Mouse (Mus musculus) mature B cell (primary cell): ENCODE measurements around the gene Celf2.
"Not testable (repeated sequence)": the region's sequence is repeated elsewhere in the genome, so short reads cannot be mapped to it uniquely, and the experiment has no call there.

ENCODE experiments used
- in situ Hi-C: fragments of 300-500 bp; cut with MboI; formaldehyde crosslinking; loops from 2 replicates; pipeline ENCODE4 v1.14.3; 2019

Gene Celf2

DNA sequence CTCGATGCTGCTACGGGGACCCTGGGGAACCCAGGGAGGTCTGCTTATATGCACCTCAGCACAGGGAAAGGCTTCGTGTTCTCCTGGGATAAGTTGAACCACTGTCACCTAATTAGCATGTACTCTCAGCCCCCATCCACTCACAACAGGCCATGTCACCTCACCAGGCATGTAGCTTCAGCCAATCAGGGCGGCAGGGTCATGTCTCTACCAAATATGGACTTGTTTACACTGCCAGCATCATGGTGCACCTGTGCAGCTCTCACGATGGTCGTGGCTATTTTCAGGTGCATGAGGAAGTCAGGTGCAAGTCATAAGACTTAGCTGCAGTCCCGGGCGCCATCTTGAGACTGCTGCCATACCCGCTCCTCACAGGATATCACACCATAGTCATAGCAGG lies at the start of gene Celf2:
TSS of gene Celf2 (minus strand) at position 101 of the 400 bp plus-strand sequence.
- in situ Hi-C loops, result not testable (repeated sequence)

DNA sequence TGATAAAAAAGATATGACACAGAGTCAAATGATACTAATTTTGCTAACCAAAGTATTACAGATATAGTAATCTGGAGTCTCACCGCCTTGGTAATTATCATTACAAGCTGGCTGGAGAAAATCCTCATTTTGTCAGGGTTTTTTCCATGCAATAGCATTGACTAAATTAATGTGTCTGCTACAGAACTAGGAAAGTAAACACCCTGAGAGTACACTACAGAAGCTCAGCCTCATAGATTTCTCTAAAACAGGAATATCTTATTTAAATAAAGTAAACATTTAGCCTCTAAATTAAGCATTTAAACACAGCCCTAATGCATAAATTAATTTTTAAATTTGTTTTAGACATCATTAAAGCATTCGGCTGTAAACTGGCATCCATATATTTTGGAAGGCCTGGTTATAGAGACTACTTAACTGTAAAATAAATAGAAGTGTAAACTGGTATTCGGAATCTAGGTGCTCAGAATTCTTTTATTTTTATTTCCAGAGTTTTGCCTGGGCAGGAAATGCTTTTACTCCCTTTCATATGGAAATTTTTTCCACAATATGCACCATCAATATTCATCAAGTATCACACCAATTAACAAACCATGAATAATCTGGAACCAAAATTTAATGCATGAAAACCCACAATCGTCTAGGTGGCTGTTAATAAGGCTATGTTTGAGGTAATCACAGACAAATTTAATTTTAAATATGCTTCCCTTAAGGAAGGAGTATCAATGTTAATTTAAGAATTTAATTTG lies 46.0 kb upstream of the Celf2 start:
- in situ Hi-C loops, result no loop called here

DNA sequence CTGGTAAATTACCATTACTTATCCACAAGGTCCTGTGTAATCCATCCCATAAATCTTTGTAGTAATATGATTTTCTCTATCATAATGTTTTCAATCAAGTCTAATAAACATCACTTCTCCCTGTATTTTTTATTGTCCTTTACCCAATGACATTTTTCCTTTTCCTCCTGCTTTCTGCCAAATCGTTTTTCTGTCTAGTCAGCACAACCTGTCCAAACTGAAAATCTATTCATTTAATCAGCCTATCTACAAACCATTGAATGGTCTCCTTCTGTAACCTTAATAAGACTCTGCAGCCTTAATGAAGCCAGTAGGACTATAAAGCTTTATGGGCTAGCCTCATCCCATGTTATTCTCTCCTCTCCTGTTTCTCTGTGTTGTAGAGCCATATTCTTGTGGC lies 45.2 kb upstream of the Celf2 start:
- in situ Hi-C loops, result no loop called here

DNA sequence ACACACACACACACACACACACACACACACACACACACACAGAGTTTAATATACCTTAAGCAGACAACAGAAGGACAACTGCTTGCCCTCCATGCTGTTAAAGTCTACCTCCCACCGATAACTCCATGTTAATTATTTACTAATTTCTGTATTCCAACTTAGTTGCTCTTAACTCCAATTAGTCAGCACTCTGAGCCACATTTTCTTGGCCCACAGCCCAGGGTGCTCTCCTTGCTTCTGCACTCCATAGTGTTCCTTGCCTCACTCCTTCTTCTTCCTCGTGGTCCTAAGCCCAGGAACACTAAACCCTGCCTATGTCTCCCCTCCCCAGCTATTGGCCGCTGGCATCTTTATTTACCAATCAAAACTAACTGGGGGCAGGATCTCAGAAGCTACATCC lies 43.5 kb upstream of the Celf2 start:
- in situ Hi-C loops, result no loop called here

DNA sequence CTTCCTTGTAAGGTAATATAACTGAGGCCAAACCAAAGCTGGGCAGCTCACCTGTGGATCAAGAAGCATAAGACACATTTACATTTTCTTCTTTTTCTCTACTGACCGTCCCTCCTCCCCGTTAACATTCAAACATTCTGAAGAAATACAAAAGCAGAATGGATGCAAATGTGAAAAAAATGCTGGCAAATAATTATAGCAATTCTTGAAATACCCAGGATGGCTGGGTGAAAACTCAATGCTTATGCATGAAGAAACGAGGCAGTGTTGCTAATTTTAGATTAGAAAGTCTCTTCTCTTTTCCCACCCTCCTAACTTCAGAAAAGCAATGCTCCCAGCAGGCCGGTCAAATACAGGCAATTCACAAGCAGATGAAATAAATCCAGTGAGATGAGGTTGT lies 39.5 kb upstream of the Celf2 start:
- in situ Hi-C loops, result no loop called here

DNA sequence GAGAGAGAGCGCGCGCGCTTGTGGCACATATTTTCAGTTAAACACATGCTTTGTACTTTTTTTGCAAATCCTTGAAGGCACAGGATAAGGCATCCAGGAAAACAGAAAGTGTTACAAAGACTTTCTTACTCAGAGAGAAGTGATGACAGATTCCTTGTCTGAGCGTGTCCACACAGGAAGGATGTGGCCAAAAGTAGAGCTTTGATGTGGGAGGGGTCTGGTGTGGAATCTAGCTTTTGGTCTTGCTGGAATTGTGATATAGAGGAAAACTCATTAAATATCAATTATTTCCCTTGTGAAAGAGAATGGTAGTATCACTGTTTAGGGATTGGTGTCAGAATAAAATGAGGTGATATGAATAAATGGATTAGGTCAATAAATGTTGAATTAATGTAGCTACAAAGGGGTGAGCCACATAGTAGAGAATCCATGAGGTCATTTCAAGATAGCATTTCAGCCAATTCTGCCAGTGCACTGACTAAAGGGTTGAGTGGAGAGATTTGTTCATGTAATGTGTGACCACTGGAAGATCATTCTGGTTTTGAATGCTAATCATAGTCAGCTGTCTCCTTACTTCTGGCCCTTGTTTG lies 25.3 kb upstream of the Celf2 start:
- in situ Hi-C loops, result no loop called here

DNA sequence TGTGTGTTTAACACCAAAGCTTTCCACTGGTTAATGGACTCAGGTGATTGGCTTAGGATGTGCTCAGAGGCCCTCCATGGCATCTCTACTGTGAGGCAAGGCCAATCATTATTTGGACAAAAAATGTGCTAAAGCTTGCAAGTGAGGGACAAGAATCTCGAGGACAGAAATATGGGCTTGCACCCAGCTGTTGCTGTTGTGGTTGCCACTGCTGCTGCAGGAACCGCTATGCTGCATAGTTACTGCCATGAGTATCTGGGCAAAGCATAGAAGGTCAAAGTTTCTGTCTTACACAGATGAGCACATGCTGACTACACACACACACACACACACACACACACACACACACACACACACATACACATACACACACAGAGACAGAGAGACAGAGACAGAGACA lies 24.8 kb upstream of the Celf2 start:
- in situ Hi-C loops, result no loop called here

DNA sequence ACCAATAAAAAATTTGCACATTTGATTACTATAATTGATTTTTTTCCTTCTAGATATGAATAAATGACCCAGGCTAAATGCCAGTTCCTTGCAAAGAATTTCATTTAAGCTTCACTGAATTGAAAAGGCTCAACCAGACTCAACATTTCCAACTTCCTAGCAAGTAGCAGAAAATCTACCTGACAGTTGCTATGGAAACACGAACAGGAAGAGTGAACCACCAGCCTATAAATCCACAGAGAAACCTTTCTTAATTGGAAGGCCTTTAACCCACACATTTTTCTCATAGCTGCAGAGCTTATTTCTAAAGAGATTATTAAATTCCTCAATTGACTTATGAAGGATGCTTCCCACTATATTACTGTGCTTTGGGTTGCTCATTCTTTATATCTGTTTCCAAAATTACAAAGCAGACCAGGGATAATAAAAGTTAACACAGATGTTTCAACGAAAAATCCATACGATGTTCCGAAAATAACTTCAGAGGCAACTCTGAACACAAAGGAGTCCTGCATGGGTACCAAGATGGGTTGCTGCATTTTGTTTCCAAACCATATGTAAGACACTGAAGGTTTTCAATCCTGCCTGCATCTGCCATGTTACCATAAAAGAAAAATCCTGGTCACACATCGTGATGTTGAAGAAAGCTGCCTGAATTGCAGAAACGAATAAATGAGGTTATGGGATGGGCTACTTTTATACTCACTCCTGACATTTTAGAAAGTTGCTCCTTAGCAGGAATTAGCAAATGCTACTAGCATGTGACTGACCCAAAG lies 22.0 kb upstream of the Celf2 start:
- in situ Hi-C loops, result no loop called here

DNA sequence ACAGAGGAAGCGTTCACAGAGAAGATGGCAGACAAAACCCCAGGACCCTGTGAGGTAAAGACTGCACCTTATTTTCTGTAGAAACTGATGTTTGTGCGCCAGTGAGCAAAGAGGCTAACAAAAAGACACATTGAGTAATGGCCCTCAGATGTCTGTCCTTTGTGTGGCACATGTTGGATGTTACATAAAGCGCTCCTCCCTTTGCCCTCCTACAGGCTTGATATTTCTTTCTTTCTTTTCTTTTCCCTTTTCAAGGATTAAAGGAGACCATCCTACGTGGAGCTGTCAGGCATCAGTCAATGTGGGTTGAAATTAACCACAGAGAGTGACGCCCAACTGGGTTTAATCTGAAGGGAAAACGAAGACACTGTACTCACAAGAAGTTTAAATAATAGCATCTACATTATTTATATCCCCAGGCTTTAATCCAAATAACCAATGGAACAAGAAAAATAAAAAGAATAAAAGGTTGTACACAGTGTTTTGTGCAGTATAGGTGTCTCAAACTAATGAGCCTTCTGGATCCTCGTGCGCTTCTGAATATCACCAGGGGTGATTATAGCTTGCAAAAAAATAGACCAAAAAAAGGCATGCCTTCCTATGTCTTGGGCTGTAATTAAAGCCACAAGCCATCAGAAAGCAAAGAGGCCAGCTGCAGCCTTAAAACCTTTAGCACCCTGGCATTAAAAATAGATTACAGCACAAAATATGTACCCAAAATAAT lies 21.3 kb upstream of the Celf2 start:
- in situ Hi-C loops, result no loop called here

DNA sequence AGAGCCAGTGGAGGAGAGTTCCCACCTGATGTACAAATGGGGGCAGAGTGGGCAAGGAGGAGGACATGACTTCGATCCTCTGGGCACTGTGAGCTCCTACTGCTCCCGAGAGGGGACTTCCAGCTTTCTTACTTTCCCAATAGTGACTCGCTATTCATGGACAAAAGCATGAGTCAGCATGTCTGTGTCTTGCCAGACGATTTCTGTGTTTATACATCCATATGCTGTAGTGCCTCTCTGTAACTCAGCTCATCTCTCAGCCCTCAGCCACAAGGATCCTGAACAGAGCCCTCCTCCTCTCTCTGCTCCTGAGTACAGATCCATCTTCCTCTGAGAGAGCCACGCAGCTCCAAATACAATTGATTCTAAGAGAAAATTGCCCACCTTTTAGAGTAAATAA lies 20.3 kb upstream of the Celf2 start:
- in situ Hi-C loops, result no loop called here

DNA sequence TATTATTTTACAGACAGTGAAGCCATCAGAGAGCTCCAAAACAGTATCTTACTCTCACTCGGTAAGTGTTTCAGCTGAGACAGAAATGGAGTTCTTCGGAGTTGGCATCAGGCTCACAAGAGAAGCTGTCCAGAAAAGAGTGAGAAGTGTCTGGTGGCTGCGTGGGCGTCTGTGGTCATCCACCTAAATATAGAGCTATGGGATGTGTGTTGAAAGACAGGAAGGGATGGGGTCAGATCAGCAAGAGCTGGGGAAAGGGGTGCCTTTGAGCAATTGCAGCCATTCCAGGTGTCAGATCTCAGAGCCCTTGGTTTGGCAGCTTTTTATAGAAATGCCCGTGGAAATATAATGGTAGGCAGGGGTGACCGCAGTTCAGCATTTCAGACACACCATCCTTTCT lies 17.3 kb upstream of the Celf2 start:
- in situ Hi-C loops, result no loop called here

DNA sequence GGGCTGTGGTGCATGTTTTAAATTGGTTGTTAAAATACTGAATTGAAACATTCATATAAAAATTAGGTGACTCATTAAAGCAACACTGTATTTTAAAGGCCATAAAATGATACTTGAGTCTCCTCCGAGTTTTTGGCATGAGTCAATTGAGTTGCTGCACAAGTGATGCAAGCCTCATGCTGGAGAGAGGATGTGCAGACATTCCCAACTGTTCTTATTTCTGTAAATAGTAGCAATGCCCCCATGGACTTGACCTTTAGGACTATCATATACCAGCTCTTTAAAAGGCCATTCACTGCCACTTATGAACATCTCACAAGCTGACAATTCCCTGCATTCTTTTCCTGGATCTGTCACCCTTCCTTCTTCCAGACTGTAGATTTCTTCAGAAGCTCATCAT lies 10.1 kb upstream of the Celf2 start:
- in situ Hi-C loops, result no loop called here

DNA sequence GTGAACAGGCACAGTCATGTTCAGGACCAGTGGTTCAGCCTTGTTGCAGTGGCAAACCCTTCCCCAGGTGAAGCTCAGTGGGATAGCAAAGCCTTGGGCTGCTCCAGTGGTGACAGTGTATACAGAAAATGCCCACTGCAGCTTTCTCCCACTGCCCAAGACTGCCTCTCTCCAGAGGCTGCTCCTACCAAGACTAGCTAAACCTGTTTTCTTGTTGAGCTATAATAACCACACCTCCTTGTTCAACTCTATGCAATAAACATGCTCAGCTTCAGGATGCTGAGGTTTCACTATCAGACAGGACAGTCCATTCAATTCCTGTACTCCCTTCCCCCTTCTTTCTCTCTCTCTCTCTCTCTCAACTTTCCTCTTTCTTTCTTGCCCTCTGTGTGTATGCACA lies 15.9 kb downstream of the Celf2 start:
- in situ Hi-C loops, result no loop called here

DNA sequence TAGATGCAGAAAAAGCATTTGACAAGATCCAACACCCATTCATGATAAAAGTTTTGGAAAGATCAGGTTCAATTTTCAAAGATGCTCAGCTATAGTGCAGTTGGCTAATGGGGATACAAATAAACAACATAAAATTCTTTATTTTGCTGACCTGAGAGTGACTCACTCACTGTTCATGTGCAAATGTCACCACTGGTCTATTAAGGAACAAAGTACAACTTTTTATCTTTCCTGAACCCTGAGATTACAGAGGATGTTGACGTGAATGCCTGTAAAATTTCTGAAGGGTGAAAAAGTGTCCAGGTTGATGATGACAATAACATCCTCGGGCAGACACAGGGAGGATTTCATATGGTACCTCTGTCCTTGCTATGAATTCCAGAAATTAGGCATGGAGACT lies 24.4 kb downstream of the Celf2 start:
- in situ Hi-C loops, result no loop called here

DNA sequence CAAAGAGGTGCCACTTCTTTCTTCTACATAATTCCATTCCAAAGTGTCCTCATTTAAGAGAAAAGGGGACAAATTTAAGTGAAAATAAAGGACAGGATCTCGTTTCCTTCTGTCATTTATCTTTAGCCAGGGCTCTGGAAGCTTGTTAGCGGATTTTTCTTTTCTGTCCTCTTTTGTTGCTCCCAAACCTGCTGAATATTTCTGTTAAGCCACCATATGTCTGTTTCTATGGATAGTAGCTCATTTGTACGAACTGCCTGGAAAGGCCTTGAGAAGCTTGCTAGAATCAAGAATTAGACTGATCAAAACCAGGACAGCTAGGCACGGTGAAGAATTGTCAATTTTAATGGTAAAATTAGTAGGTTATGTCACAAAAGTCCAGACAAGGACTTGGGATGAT lies 27.3 kb downstream of the Celf2 start:
- in situ Hi-C loops, result no loop called here

DNA sequence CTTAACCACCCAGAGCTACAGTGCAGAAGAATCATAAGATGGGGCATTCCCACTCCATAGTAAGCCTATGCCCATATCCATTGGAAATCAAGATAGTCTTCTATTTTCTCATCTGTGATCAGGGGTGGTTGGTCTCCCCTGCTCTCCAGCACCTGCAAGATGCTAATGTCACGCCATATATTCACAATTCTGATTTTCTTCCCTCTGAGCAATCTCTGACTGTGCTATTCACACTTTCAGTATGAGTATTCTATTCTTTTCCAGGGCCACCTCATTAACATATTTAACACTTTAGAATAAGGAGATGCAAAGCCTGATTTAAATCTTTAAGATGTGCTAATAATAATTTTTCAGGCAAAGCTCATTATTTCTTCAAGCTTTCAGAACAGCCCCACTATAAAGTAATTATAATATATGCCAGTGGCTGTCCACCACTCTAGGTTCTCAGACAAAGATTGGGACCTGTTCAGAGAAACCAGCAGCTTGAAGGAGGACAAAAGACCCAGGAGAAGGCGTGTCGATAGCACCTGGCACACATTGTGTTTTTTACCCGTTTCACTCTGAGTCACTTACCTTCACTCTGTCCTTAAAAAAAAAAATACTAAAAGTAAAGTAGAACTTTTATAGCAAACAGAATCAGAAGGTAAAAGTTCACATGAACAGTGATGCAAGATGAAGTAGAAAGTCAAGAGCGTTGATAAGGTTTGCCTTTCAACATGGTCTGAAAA lies 48.9 kb downstream of the Celf2 start:
- in situ Hi-C loops, result no loop called here

DNA sequence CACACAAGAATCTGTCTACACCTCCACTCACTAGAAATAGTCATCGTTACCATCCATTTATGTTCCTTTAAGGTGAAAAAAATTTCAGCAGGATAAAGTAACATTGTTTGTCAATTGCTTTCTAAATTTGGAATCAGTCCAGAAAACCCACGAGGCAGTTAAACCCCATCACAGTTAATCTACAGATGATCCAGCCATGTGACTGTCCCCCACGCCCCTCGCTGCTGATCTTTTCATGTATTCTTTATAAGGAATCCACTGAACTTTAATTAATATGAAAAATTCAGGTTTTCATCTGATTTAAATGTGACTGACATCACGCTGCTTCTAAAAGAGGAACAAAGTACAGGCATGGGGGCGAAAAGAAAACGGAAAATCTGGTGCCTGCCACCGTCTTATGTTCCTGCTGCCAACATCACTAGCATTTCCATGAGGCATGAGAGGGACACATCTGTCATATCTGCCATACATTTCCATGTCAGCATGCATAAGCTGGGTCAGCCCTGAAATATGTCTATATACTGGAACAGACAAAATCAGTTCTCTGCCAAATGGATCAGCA lies 70.6 kb downstream of the Celf2 start:
- in situ Hi-C loops, result no loop called here

DNA sequence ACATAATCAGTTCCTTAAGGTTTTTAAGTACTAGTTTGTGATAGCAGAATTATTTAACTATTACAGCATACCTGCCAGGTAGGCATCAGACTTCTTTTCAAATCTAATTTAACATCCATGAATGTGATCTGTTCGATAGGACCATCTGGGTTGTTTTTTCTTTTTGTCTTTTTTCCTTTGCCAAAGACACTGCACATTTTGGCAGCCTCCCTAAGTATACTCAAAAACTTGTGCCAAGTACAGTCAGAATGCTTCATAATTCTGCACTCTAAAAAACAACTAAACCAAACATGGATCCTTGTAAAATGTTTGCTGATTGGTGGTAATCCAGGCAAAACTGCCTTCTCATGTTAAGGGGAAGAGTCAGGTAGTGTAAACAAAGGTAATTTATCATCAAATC lies 82.9 kb downstream of the Celf2 start:
- in situ Hi-C loops, result no loop called here

DNA sequence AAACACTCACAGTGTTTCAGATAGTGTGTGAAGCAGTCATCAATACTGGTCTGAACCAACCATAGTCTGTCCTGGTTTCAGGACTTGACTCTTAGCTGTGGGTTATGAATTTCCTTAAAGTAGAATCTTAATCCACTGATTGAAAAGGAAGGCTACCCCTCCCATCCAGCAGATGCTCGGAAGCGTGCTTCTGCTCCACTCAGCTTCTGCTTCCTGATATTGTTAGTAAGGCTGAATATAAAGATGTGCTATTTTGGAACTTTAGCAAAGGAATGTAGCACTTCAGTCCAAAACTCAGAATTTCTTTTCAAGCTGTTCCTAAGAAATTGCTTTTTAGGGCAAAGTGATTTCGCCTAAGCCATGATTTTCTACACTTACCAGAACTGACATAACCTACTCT lies 108.8 kb downstream of the Celf2 start:
- in situ Hi-C loops, result no loop called here

DNA sequence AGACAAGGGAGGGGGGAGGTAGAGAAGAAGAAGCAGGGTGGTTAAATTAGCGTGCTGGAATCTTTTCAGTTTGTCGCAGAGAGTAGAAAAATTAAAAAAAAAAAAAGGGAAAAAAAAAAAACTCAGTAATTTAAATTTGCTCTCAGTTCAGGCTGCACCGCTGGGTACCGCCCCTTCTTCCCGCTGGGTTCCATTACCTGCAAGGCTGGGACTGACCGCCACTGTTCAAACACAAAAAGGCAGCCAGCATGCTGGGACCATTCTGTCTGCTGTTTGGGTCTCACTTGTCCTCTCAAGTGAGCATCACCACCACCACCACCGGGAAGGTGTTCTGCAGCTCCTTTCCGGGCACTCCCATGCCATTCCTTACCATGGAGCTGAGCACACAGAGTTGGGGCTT lies 113.4 kb downstream of the Celf2 start:
- in situ Hi-C loops, result no loop called here

DNA sequence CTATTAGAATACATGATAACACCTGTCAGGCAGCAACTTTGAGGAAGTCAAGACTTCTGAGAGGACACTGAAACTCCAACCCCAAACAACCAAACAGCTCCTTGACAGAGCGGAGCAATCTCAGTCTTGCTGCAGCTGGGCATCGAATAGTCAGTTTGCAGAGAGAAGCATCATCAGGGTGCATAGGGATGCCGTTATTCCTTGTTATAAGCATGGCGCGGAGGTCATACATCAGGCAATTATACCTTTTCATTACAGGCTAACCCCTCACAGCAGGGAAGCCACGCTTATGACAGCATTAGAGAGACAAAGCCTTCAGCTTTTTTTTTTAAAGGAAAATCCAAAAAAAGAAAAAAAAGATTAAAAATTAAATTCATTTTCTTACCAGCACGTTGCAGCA lies 113.9 kb downstream of the Celf2 start:
- in situ Hi-C loops, result no loop called here

DNA sequence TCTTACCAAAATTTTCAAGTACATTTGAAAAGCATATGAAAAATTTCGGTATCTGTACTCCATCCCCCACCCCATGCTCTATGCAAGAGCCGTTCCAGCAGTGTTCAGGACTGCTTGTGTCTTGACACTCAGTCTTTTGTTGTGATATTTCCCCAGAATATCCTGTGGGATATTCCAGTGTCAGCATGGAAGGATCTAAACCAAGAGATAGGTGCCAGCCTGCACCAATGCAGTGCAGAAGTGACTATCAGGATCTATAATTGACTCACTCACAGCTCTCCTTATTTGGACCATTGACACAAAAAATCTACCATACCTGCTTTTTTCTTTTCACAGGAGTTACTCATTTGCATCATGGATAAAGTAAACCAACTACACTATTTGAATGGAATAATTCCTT lies 116.9 kb downstream of the Celf2 start:
- in situ Hi-C loops, result no loop called here
